Mouse (Mus musculus) kidney, postnatal 36 days (tissue): ENCODE data around the gene Uchl1.

ENCODE experiments used
- DNase-seq, 2 experiments: peaks; one replicate each; pipeline ENCODE4 v3.0.0; 2021 to 2022; ENCODE audit warnings: mixed read lengths in 2 of 2

Uchl1 gene

GRCm38 (mm10) chr5:66710445-66711019, 34.6 kb downstream of the Uchl1 start:
- DNase-seq: peak in 1 of 2 experiments; percentile 26

GRCm38 (mm10) chr5:66712801-66713200, 36.9 kb downstream of the Uchl1 start:
- no peak for DNase-seq

GRCm38 (mm10) chr5:66715498-66715931, 39.6 kb downstream of the Uchl1 start:
- DNase-seq: peak in 1 of 2 experiments; percentile 33

GRCm38 (mm10) chr5:66717931-66718330, 42.0 kb downstream of the Uchl1 start:
- DNase-seq: no peak

GRCm38 (mm10) chr5:66718413-66718812, 42.5 kb downstream of the Uchl1 start:
- DNase-seq: no peak

GRCm38 (mm10) chr5:66718880-66719279, 43.0 kb downstream of the Uchl1 start:
- no peak for DNase-seq

GRCm38 (mm10) chr5:66720921-66721320, 45.0 kb downstream of the Uchl1 start:
- DNase-seq: no peak

GRCm38 (mm10) chr5:66722586-66722985, 46.7 kb downstream of the Uchl1 start:
- no peak for DNase-seq

GRCm38 (mm10) chr5:66723037-66723436, 47.1 kb downstream of the Uchl1 start:
- no peak for DNase-seq

GRCm38 (mm10) chr5:66723626-66724025, 47.7 kb downstream of the Uchl1 start:
- no peak for DNase-seq

GRCm38 (mm10) chr5:66729306-66729705, 53.4 kb downstream of the Uchl1 start:
- DNase-seq: no peak

GRCm38 (mm10) chr5:66730621-66731301, 54.9 kb downstream of the Uchl1 start:
- peak; percentile 36 to 68 for DNase-seq

GRCm38 (mm10) chr5:66731302-66731697, 55.4 kb downstream of the Uchl1 start:
- DNase-seq: no peak

GRCm38 (mm10) chr5:66733556-66733955, 57.7 kb downstream of the Uchl1 start:
- DNase-seq: no peak
